Mouse (Mus musculus): ENCODE results near the gene Ces3a. TPM values are rescaled to one million over a fixed set of nuclear protein-coding genes. Genes with fewer than 3 reads are reported as not detected.

Ces3a gene
- not detected in 2 replicates for polyA plus RNA-seq (2014; fragmentation: Nextera tagmentation; extraction: Ambion mirVana)

DNA sequence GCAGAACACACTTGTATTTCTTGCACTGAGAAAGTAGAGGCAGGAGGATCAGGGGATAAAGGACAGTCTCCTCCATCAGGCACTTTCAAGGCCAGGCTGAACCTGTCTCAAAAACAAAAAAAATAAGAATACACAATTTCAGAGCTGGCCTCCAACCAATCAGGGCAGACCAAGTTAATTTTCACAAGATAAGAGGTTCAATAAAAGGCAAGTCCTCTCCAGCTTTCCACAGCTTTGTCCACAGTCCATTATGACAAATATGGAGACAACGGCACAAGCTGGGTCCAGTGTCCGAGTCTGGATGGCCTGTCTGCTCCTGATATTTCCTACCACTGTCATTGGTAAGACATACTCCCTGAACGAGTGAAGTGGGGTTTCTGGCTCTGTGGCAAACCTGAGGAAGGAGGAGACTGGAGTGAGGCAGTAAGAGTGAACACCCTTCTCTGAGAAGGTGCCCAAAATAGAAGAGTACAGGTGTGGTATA, at the start of gene Ces3a:
Ces3a (plus strand) TSS at position 231 of the 484 bp plus-strand sequence.
- WGBS = 62% methylated on average over 3 of the region's 3 CpGs
- Histone ChIP-seq H3K9ac (no peak within 1 kb of the TSS), H3K4me3 (ENCODE audit: low read depth, low read length) (no peak within 1 kb of the TSS), H3K27me3 (ENCODE audit: insufficient read depth, low read length) (no peaks in the 10 kb centered on the region), H3K9me3 (ENCODE audit: low read depth, low read length) (no peaks in the 10 kb centered on the region), H3K4me1 (ENCODE audit: insufficient read depth) (no peaks in the 10 kb centered on the region), H3K36me3 (ENCODE audit: insufficient read depth) (no peaks in the 10 kb centered on the region), H3K27ac (ENCODE audit: low read depth) (no peak within 1 kb of the TSS), H3K4me2 (no peak within 1 kb of the TSS)
- DNase-seq = no peak
- no peak for ATAC-seq (ENCODE audit: insufficient read depth)
- no peak for TF ChIP-seq CTCF (IDR thresholded peaks at IDR 0.05; ENCODE audit: low read depth)

DNA sequence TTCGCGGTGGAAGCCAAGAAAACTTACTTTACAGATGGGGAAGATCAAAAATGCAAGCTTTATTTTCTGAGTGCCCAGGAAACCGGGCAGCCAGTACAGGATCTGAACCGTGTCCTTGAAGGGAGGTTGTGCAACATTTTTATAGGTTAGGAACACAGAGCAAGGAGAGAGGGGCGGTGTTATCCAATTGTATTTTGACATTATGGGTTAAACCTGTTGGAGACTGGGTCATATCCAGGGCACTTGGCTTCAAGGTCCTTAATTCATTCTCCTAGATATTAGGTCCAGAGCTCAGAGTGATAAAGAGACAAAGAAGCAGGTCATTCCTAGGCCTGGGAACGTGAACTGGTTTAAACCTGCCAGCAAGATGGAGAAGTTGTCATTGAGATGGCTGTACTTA, 49.2 kb upstream of the Ces3a start:
- ATAC-seq (ENCODE audit: insufficient read depth) = no peak
- no peak overlapping the region for H3K27ac ChIP-seq (ENCODE audit: low read depth)
- no peak for DNase-seq
- no peak for TF ChIP-seq CTCF (IDR thresholded peaks at IDR 0.05; ENCODE audit: low read depth)
- no peaks in the 10 kb centered on the region for H3K4me1 ChIP-seq (ENCODE audit: insufficient read depth)
- no peaks in the 10 kb centered on the region for H3K27me3 ChIP-seq (ENCODE audit: insufficient read depth, low read length)
- no peak overlapping the region for H3K4me3 ChIP-seq (ENCODE audit: low read depth, low read length)
- no peak overlapping the region for H3K9ac ChIP-seq
- no peaks in the 10 kb centered on the region for H3K36me3 ChIP-seq (ENCODE audit: insufficient read depth)
- no peak overlapping the region for H3K4me2 ChIP-seq
- WGBS = 75% methylated on average over 6 of the region's 6 CpGs
- H3K9me3 ChIP-seq (ENCODE audit: low read depth, low read length) = no peaks in the 10 kb centered on the region

DNA sequence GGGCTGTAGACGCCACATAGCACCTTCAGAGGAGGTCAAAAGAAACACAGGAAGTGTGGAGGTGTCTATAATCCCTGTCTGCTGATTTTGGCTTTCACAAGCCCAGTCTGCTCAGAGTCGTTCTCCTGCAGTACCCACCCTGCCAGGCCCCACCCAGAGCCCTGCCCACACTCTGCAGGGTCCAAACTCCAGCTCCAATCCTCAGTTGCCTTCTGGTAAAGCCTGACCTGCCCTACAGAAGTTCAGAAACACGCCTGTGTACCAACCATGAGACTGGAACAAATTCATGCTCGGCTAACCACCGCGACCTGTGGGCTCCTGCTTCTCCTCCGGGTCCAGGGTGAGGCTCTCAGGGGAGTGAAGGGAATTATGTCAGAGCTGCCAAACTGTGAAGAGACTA, 47.8 kb upstream of the Ces3a start, which contains the start of gene Ces2h:
Ces2h (plus strand) TSS at position 268 of the 400 bp plus-strand sequence.
- no peak within 1 kb of the TSS for H3K27ac ChIP-seq (ENCODE audit: low read depth)
- H3K4me2 ChIP-seq = no peak within 1 kb of the TSS
- H3K4me1 ChIP-seq (ENCODE audit: insufficient read depth) = no peaks in the 10 kb centered on the region
- no peak within 1 kb of the TSS for H3K4me3 ChIP-seq (ENCODE audit: low read depth, low read length)
- no peaks in the 10 kb centered on the region for H3K36me3 ChIP-seq (ENCODE audit: insufficient read depth)
- no peaks in the 10 kb centered on the region for H3K9me3 ChIP-seq (ENCODE audit: low read depth, low read length)
- WGBS = 71% methylated on average over 7 of the region's 7 CpGs
- no peak for TF ChIP-seq CTCF (IDR thresholded peaks at IDR 0.05; ENCODE audit: low read depth)
- DNase-seq (no peak), ATAC-seq (ENCODE audit: insufficient read depth) (no peak)
- no peak within 1 kb of the TSS for H3K9ac ChIP-seq
- H3K27me3 ChIP-seq (ENCODE audit: insufficient read depth, low read length) = no peaks in the 10 kb centered on the region

DNA sequence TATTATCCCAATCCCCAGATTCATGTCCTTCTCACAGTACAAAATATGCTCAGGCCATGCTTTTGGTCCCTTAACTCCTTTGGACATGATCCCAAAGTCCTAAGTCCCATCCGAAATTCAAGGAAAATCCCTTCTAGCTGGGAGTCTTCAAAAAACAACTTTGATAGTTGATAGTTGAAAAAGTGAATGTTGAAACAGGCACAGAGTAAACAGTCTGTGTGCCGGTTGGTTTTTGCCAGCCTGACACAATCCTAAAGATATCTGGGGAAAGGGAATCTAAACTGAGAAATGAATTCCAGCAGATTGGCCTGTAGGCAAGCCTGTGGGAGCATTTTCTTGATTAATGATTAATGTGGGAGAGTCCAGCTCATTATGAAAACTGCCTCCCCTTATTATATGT, 38.4 kb upstream of the Ces3a start:
- Histone ChIP-seq H3K9ac (no peak overlapping the region), H3K27me3 (ENCODE audit: insufficient read depth, low read length) (no peaks in the 10 kb centered on the region), H3K4me1 (ENCODE audit: insufficient read depth) (no peaks in the 10 kb centered on the region), H3K4me3 (ENCODE audit: low read depth, low read length) (no peak overlapping the region), H3K4me2 (no peak overlapping the region), H3K9me3 (ENCODE audit: low read depth, low read length) (no peaks in the 10 kb centered on the region), H3K27ac (ENCODE audit: low read depth) (no peak overlapping the region), H3K36me3 (ENCODE audit: insufficient read depth) (no peaks in the 10 kb centered on the region)
- 59% methylated on average over 2 of the region's 2 CpGs for WGBS
- TF ChIP-seq CTCF (IDR thresholded peaks at IDR 0.05; ENCODE audit: low read depth) = no peak
- DNase-seq (no peak), ATAC-seq (ENCODE audit: insufficient read depth) (no peak)

DNA sequence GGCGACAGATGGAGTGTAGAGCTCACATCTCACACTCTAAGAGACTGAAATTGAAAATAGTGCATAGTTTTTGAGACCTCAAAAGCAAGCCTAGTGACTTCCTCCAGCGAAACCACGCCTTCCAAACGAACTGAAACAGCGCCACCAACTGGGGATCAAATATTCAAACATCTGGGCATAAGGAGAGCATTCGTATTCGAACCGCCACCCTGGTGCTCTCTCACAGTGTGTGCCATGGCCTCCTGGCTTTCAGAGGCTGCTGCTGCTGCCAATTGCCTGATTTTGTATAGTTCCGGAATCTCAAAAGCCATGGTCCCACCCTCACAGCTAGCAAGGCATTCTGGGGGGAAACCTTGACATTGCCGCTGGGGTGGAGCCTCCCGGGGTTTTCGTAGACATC, 37.3 kb upstream of the Ces3a start:
- DNase-seq (no peak), ATAC-seq (ENCODE audit: insufficient read depth) (no peak)
- Histone ChIP-seq H3K36me3 (ENCODE audit: insufficient read depth) (no peaks in the 10 kb centered on the region), H3K9ac (no peak overlapping the region), H3K27ac (ENCODE audit: low read depth) (no peak overlapping the region), H3K4me2 (no peak overlapping the region), H3K9me3 (ENCODE audit: low read depth, low read length) (no peaks in the 10 kb centered on the region), H3K4me1 (ENCODE audit: insufficient read depth) (no peaks in the 10 kb centered on the region), H3K27me3 (ENCODE audit: insufficient read depth, low read length) (no peaks in the 10 kb centered on the region), H3K4me3 (ENCODE audit: low read depth, low read length) (no peak overlapping the region)
- TF ChIP-seq CTCF (IDR thresholded peaks at IDR 0.05; ENCODE audit: low read depth) = no peak
- WGBS = 78% methylated on average over 12 of the region's 12 CpGs

DNA sequence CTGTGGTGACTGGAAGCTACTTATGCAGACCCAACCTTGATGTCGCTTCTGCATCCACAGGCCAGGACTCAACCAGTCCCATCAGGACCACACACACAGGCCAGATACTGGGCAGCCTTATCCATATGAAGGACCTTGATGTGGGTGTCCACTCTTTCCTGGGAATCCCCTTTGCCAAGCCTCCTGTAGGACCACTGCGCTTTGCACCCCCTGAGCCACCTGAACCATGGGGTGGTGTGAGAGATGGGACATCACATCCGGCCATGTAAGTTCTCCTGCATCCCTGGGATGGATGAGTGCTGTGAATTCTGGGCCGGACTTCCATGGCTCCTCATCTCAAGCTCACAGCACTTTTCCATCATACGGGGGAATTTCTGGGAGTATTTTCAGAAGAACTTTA, 34.0 kb upstream of the Ces3a start:
- Histone ChIP-seq H3K4me3 (ENCODE audit: low read depth, low read length) (no peak overlapping the region), H3K36me3 (ENCODE audit: insufficient read depth) (no peaks in the 10 kb centered on the region), H3K27ac (ENCODE audit: low read depth) (no peak overlapping the region), H3K9ac (no peak overlapping the region), H3K4me2 (no peak overlapping the region), H3K27me3 (ENCODE audit: insufficient read depth, low read length) (no peaks in the 10 kb centered on the region), H3K4me1 (ENCODE audit: insufficient read depth) (no peaks in the 10 kb centered on the region), H3K9me3 (ENCODE audit: low read depth, low read length) (no peaks in the 10 kb centered on the region)
- WGBS = 82% methylated on average over 5 of the region's 5 CpGs
- no peak for TF ChIP-seq CTCF (IDR thresholded peaks at IDR 0.05; ENCODE audit: low read depth)
- ATAC-seq (ENCODE audit: insufficient read depth) = no peak
- no peak for DNase-seq

DNA sequence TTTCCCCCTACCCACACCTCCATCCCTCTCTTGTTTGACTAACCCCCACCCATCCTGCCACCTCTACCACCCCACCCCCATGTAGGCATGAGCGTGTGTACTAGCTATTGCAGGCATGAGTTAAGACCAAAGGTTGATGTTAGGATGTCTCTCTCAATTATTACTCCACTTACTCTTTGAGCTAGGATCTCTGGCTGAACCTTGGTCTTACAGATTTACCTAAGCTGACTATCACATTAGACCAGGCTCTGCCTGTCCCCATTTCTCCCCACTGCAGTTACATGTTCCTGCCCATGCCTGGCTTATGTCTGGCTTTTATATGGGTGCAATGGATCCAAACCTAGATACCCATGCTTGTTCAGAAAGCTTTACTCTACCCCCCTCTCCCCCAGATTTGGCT, 26.4 kb upstream of the Ces3a start:
- Histone ChIP-seq H3K27me3 (ENCODE audit: insufficient read depth, low read length) (no peaks in the 10 kb centered on the region), H3K4me2 (no peak overlapping the region), H3K4me1 (ENCODE audit: insufficient read depth) (no peaks in the 10 kb centered on the region), H3K4me3 (ENCODE audit: low read depth, low read length) (no peak overlapping the region), H3K9ac (no peak overlapping the region), H3K27ac (ENCODE audit: low read depth) (no peak overlapping the region), H3K36me3 (ENCODE audit: insufficient read depth) (no peaks in the 10 kb centered on the region), H3K9me3 (ENCODE audit: low read depth, low read length) (no peaks in the 10 kb centered on the region)
- ATAC-seq (ENCODE audit: insufficient read depth) = no peak
- 81% methylated on average over 1 of the region's 1 CpGs for WGBS
- TF ChIP-seq CTCF (IDR thresholded peaks at IDR 0.05; ENCODE audit: low read depth) = no peak
- no peak for DNase-seq

DNA sequence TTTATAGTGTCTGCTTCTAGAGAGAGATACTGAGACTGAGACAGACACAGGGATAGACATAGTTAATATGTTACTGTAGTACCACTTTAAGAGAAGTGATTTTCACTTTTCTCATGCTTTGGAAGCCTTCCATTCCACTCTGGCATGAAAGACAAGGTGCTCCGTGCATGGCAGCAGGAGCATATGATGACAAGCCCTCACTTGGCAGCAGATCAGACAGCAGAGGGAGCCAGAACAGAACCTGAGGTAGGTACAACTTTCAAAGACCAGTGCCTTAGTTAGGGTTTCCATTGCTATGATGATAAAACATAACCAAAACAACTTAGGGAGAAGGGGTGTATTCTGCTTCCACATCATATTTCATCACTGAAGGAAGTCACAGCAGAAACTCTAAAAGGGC, 25.3 kb upstream of the Ces3a start:
- no peaks in the 10 kb centered on the region for H3K9me3 ChIP-seq (ENCODE audit: low read depth, low read length)
- H3K4me3 ChIP-seq (ENCODE audit: low read depth, low read length) = no peak overlapping the region
- H3K4me2 ChIP-seq = no peak overlapping the region
- no peaks in the 10 kb centered on the region for H3K4me1 ChIP-seq (ENCODE audit: insufficient read depth)
- no peak overlapping the region for H3K9ac ChIP-seq
- TF ChIP-seq CTCF (IDR thresholded peaks at IDR 0.05; ENCODE audit: low read depth) = no peak
- no peaks in the 10 kb centered on the region for H3K36me3 ChIP-seq (ENCODE audit: insufficient read depth)
- 45% methylated on average over 1 of the region's 1 CpGs for WGBS
- H3K27me3 ChIP-seq (ENCODE audit: insufficient read depth, low read length) = no peaks in the 10 kb centered on the region
- DNase-seq (no peak), ATAC-seq (ENCODE audit: insufficient read depth) (no peak)
- no peak overlapping the region for H3K27ac ChIP-seq (ENCODE audit: low read depth)
